Mouse (Mus musculus) testis, adult 2 months (tissue): Measurements from ENCODE around the gene Olfr1359. TPM values are rescaled to one million over a fixed set of nuclear protein-coding genes. Genes with fewer than 3 reads are reported as not detected.
"Not testable (repeated sequence)": the region's sequence is repeated elsewhere in the genome, so short reads cannot be mapped to it uniquely, and the experiment has no call there.

Experiments
- H3K27ac ChIP-seq: fragments of 200-500 bp; 2 replicates; pipeline ENCODE4 v1.5.1; 2012; ENCODE audit warnings: low read depth, low read length; ENCODE audit not compliant: control insufficient read depth, insufficient read depth
- H3K27me3 ChIP-seq: fragments of 200-500 bp; 2 replicates; pipeline ENCODE4 v1.6.1; 2012; ENCODE audit warnings: mild to moderate bottlenecking, low read length, moderate library complexity; ENCODE audit not compliant: control insufficient read depth, insufficient read depth
- H3K36me3 ChIP-seq: fragments of 200-500 bp; 2 replicates; pipeline ENCODE4 v1.6.1; 2012; ENCODE audit warnings: mild to moderate bottlenecking, low read length; ENCODE audit not compliant: control insufficient read depth, insufficient read depth
- H3K4me1 ChIP-seq: fragments of 200-500 bp; 2 replicates; pipeline ENCODE4 v1.6.1; 2012; ENCODE audit warnings: low read length; ENCODE audit not compliant: control insufficient read depth, insufficient read depth
- H3K4me3 ChIP-seq: fragments of 200-500 bp; 2 replicates; pipeline ENCODE4 v1.5.1; 2012; ENCODE audit warnings: low read depth, mild to moderate bottlenecking, low read length, moderate library complexity, mixed read lengths; ENCODE audit not compliant: control insufficient read depth
- CTCF ChIP-seq: fragments of 200-500 bp; IDR thresholded peaks from 2 replicates; pipeline ENCODE4 v1.5.1; 2012; ENCODE audit warnings: low read depth, mild to moderate bottlenecking, inconsistent platforms, low read length, moderate library complexity; ENCODE audit not compliant: control insufficient read depth, insufficient read depth, insufficient replicate concordance
- POLR2A ChIP-seq: fragments of 200-500 bp; IDR thresholded peaks from 2 replicates; pipeline ENCODE4 v1.6.1; 2012; ENCODE audit warnings: low read depth, mild to moderate bottlenecking, inconsistent platforms, low read length, moderate library complexity; ENCODE audit not compliant: control insufficient read depth
- polyA plus RNA-seq: library from polyadenylated mRNA; depleted of rRNA; stranded (reverse); fragments of >200 nt; gene quantifications from 2 replicates; pipeline ENCODE4 v1.2.3, GENCODE M21; 2012; rRNA removed

Olfr1359 gene
- polyA plus RNA-seq, 1 experiment: 0.38 TPM

DNA sequence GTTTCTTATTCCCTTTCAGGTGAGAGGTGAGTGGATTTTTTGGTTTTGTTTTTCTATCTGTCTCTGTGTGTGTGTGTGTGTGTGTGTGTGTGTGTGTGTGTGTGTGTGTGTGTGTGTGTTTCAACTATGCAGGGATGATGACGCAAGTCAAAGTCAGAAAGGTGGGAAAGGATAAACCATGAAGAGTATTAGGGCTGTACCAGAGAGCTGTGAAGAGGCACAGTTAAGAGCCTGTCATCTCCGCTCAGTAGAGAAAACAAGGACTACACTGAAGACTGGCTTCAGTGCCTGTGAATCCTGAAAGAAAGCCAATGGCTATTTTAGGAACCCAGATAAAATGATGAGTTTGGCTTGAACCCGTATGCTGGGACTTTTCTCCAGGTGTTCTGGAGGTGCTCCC, 53.9 kb downstream of the Olfr1359 start:
- Histone ChIP-seq H3K27ac (no peak overlapping the region), H3K4me3 (no peak overlapping the region), H3K4me1 (peaks cover 3% of the 10 kb centered on the region)

DNA sequence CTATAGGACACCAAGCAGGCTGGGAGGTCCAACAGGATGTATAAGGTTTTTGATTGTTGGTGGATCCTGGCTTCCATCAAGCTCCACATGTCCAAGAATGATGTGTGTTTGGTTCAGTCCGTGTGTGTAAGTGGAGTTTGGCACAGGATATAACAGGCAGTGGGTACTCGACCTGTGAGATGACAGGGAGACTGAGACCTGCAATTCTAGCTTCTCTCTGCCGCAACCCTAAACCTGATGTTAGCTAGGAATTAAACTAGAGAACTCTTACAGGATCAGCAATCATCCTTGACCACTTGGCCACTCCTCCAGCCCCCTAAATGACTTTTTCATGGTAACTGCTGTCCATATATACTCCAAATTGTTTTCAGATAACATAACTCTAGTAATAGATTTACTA, 54.4 kb downstream of the Olfr1359 start:
- TF ChIP-seq POLR2A: no peak
- TF ChIP-seq CTCF: no peak
- H3K4me3 ChIP-seq: no peak overlapping the region
- H3K36me3 ChIP-seq: no peaks in the 10 kb centered on the region
- H3K4me1 ChIP-seq: peaks cover 3% of the 10 kb centered on the region
- no peaks in the 10 kb centered on the region for H3K27me3 ChIP-seq
- no peak overlapping the region for H3K27ac ChIP-seq

More for the DNA sequence above, 53.9 kb downstream of the Olfr1359 start:
- Histone ChIP-seq H3K36me3 (no peaks in the 10 kb centered on the region), H3K27me3 (no peaks in the 10 kb centered on the region)
- TF ChIP-seq POLR2A (no peak), CTCF (no peak)

- H3K27ac ChIP-seq: peak overlapping the region; percentile 48
- H3K4me1 ChIP-seq: peaks cover 3% of the 10 kb centered on the region
- peak overlapping the region; percentile 52 for H3K4me3 ChIP-seq
- no peaks in the 10 kb centered on the region for H3K27me3 ChIP-seq
- TF ChIP-seq CTCF (no peak), POLR2A (no peak)
- H3K36me3 ChIP-seq: no peaks in the 10 kb centered on the region
Observed at GRCm38 (mm10) chr13:21753051-21753523, 55.2 kb downstream of the Olfr1359 start.

DNA sequence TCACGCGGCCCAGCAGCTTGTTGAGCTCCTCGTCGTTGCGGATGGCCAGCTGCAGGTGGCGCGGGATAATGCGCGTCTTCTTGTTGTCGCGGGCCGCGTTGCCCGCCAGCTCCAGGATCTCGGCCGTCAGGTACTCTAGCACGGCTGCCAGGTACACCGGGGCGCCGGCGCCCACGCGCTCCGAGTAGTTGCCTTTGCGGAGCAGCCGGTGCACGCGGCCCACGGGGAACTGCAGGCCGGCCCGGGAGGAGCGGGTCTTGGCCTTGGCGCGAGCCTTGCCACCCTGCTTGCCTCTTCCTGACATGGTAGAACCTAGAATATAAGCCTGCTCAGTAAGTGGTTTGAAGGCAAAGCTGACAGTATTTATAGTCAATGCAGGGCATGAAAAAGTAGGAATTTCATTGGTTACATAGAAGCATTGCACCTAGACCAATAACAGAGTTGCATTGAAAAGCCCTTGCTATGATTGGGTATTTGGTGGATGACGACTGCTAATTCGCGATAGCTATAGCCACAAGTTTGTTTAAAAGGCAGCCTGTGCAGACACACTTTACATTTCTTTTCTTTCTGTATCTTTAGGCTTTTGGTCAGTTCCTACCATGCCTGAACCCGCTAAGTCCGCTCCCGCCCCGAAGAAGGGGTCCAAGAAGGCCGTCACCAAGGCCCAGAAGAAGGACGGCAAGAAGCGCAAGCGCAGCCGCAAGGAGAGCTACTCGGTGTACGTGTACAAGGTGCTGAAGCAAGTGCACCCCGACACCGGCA, 55.8 kb downstream of the Olfr1359 start, which contains the start of the genes Hist1h2ak and Hist1h2bn:
Gene Hist1h2ak (minus strand): TSS at position 304 of the 762 bp plus-strand sequence.
Gene Hist1h2bn (plus strand): TSS at position 600 of the 762 bp plus-strand sequence.
- H3K4me3 ChIP-seq: peak within 1 kb of the TSS; percentile 60
- not testable (repeated sequence) for H3K4me1 ChIP-seq, H3K36me3 ChIP-seq, H3K27me3 ChIP-seq
- H3K27ac ChIP-seq: peak within 1 kb of the TSS; percentile 48

GRCm38 (mm10) chr13:21754294-21755001, 56.5 kb downstream of the Olfr1359 start:
- not testable (repeated sequence) for H3K36me3 ChIP-seq, H3K27me3 ChIP-seq, H3K27ac ChIP-seq, H3K4me3 ChIP-seq, H3K4me1 ChIP-seq

DNA sequence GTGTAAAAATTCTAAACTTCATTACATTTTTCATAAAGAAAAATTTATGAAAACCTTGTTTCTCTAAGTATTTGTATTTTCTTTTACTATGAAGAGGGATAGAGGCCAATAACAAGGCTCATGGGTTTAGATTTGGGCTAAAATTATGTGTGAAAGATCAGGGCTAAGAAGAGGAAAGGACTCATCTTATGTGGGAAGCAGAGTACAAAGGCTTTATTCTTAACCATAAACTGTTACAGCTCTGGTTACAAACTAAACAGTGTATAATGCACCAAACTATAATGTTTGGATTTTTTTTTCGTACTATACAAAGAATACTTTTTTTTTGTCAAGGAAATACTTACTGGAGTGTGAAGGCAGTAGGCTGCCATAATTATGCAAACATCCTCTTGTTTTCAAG, 57.8 kb downstream of the Olfr1359 start:
- peaks cover 3% of the 10 kb centered on the region for H3K4me1 ChIP-seq
- no peaks in the 10 kb centered on the region for H3K36me3 ChIP-seq
- no peak overlapping the region for H3K27ac ChIP-seq
- no peak overlapping the region for H3K4me3 ChIP-seq
- TF ChIP-seq POLR2A: no peak
- TF ChIP-seq CTCF: no peak
- no peaks in the 10 kb centered on the region for H3K27me3 ChIP-seq

Other genes with a start within 250 kb of the Olfr1359 start
- gene Zscan26, start 244.4 kb upstream of the Olfr1359 start, polyA plus RNA-seq: 4.9 and 5.2 TPM in 2 replicates
- 32.4 and 38.1 TPM in 2 replicates for gene Nkapl, start 229.6 kb upstream of the Olfr1359 start, polyA plus RNA-seq
- gene Zkscan4, start 219.2 kb upstream of the Olfr1359 start, polyA plus RNA-seq: 0.18 and 0.23 TPM in 2 replicates
- gene Gm10065, start 218.7 kb upstream of the Olfr1359 start, polyA plus RNA-seq: not detected in 2 replicates
- gene AK157302, start 202.9 kb upstream of the Olfr1359 start, polyA plus RNA-seq: 2.8 and 3.2 TPM in 2 replicates
- 6.4 and 6.6 TPM in 2 replicates for gene Gm11273, start 196.7 kb upstream of the Olfr1359 start, polyA plus RNA-seq
- 1.3 and 1.7 TPM in 2 replicates for gene Zkscan8, start 167.0 kb upstream of the Olfr1359 start, polyA plus RNA-seq
- not detected in 2 replicates for gene Olfr1366, start 155.3 kb upstream of the Olfr1359 start, polyA plus RNA-seq
- gene Olfr1535, start 138.2 kb upstream of the Olfr1359 start, polyA plus RNA-seq: not detected in 2 replicates
- not detected in 2 replicates for gene Olfr1364, start 116.4 kb upstream of the Olfr1359 start, polyA plus RNA-seq
- gene Olfr1362, start 84.1 kb upstream of the Olfr1359 start, polyA plus RNA-seq: not detected in 2 replicates
- 0.04 TPM in 1 of 2 replicates, not detected in the other for gene Olfr11, start 55.6 kb upstream of the Olfr1359 start, polyA plus RNA-seq
- 0.19 TPM in 1 of 2 replicates, not detected in the other for gene Olfr1361, start 34.7 kb upstream of the Olfr1359 start, polyA plus RNA-seq
- 0.07 TPM in 1 of 2 replicates, not detected in the other for gene Olfr1360, start 20.7 kb upstream of the Olfr1359 start, polyA plus RNA-seq
- gene Hist1h2bl, start 18.0 kb downstream of the Olfr1359 start, polyA plus RNA-seq: 3.2 and 3.6 TPM in 2 replicates
- gene Hist1h2ai, start 18.3 kb downstream of the Olfr1359 start, polyA plus RNA-seq: 2.0 and 6.1 TPM in 2 replicates
- 14.7 and 20.5 TPM in 2 replicates for gene Hist1h3h, start 19.5 kb downstream of the Olfr1359 start, polyA plus RNA-seq
- gene Hist1h2bm, start 23.9 kb downstream of the Olfr1359 start, polyA plus RNA-seq: 6.1 and 6.2 TPM in 2 replicates
- 6.1 and 7.6 TPM in 2 replicates for gene Hist1h4j, start 37.0 kb downstream of the Olfr1359 start, polyA plus RNA-seq
- 37.3 and 40.8 TPM in 2 replicates for gene Hist1h4k, start 52.4 kb downstream of the Olfr1359 start, polyA plus RNA-seq
- 2.4 and 3.9 TPM in 2 replicates for gene Hist1h2ak, start 55.7 kb downstream of the Olfr1359 start, polyA plus RNA-seq
- gene Hist1h2bn, start 56.0 kb downstream of the Olfr1359 start, polyA plus RNA-seq: 2.3 and 3.0 TPM in 2 replicates
- 0.36 TPM in 1 of 2 replicates, not detected in the other for gene Hist1h1b, start 82.5 kb downstream of the Olfr1359 start, polyA plus RNA-seq
- gene Hist1h3i, start 85.3 kb downstream of the Olfr1359 start, polyA plus RNA-seq: 5.8 and 7.4 TPM in 2 replicates
- 1.8 and 2.1 TPM in 2 replicates for gene Hist1h2an, start 89.1 kb downstream of the Olfr1359 start, polyA plus RNA-seq
- gene Hist1h2bp, start 89.3 kb downstream of the Olfr1359 start, polyA plus RNA-seq: 155 and 156 TPM in 2 replicates
- gene Hist1h2bq, start 112.1 kb downstream of the Olfr1359 start, polyA plus RNA-seq: 28.8 and 32.6 TPM in 2 replicates
- not detected in 2 replicates for gene Hist1h2ao, start 112.4 kb downstream of the Olfr1359 start, polyA plus RNA-seq
- not detected in 2 replicates for gene Hist1h4m, start 113.6 kb downstream of the Olfr1359 start, polyA plus RNA-seq
- gene Hist1h4n, start 134.1 kb downstream of the Olfr1359 start, polyA plus RNA-seq: 32.2 and 38.8 TPM in 2 replicates
- gene Hist1h2ap, start 135.4 kb downstream of the Olfr1359 start, polyA plus RNA-seq: 7.4 and 12.0 TPM in 2 replicates
- gene Hist1h2br, start 135.6 kb downstream of the Olfr1359 start, polyA plus RNA-seq: 26.8 and 30.6 TPM in 2 replicates
- gene Zfp184, start 247.0 kb downstream of the Olfr1359 start, polyA plus RNA-seq: 2.7 and 2.8 TPM in 2 replicates